Mouse (Mus musculus) brain, embryonic 14.5 days (tissue): ENCODE measurements around the gene Fkbp5. TPM values are rescaled to one million over a fixed set of nuclear protein-coding genes. Genes with fewer than 3 reads are reported as not detected.
"Not testable (repeated sequence)": the region's sequence is repeated elsewhere in the genome, so short reads cannot be mapped to it uniquely, and the experiment has no call there.

ENCODE experiments used
- DNase-seq: peaks from one replicate; pipeline ENCODE4 v3.0.0-alpha.2; 2011; ENCODE audit warnings: low read depth
- CTCF ChIP-seq: fragments of 200-500 bp; IDR thresholded peaks from 2 replicates; pipeline ENCODE4 v1.5.1; 2012; ENCODE audit warnings: inconsistent platforms, mild to moderate bottlenecking, moderate library complexity, borderline replicate concordance; ENCODE audit not compliant: insufficient read depth, insufficient read length; ENCODE audit errors: extremely low read depth
- POLR2A ChIP-seq: fragments of 200-500 bp; IDR thresholded peaks from 2 replicates; pipeline ENCODE4 v1.6.1; 2012; ENCODE audit warnings: mild to moderate bottlenecking, inconsistent platforms, borderline replicate concordance; ENCODE audit not compliant: poor library complexity, insufficient read depth, insufficient read length, severe bottlenecking; ENCODE audit errors: extremely low read depth
- polyA plus RNA-seq: library from polyadenylated mRNA; depleted of rRNA; stranded (reverse); fragments of >200 nt; gene quantifications from 2 replicates; pipeline ENCODE4 v1.2.3, GENCODE M21; 2012

Fkbp5 gene
- polyA plus RNA-seq, 1 experiment, result 34.3 TPM

DNA sequence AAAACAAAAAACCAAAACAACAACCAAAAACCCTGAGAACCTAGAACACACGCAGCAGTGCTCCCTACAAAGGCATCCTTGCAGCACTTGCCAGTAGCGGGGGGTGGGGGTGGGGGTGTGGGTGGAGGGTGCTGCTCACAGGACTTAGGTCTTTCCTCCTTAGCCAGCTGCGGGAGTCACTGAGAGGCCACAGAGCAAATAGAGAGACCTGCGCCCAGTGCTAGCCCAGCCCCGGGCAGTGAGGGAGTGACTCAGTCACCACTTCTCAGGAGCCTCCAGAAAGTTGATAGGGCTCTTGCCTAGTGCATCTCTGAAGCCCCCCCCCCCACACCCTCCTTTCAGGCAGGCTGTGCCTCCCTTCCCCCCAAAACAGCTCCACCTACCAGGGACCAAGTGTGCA lies 148.3 kb downstream of the Fkbp5 start:
- TF ChIP-seq CTCF (no peak), POLR2A (no peak)

DNA sequence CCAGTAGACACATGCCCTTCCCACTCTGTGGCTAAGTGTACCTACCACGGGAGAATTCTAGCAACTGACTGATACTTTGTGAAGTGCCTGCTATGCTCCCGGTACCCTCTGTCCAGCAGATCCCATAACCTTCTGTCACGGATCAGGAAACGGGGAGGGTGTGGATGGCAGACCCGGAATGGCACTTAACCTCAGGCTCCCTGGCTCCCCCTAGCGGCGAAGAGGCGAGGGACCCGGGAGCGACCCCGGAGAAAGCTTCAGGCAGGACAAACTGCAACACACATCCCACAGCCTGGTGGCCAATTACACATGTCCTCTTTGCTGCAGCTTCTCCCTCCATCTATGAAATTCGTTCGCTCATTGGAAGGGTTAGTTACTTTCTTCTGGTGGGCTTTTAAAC lies 148.9 kb downstream of the Fkbp5 start:
- TF ChIP-seq CTCF (peak; percentile 83), POLR2A (no peak)
- DNase-seq, result peak; percentile 66

More for the DNA sequence above, 148.3 kb downstream of the Fkbp5 start:
- DNase-seq, result no peak

DNA sequence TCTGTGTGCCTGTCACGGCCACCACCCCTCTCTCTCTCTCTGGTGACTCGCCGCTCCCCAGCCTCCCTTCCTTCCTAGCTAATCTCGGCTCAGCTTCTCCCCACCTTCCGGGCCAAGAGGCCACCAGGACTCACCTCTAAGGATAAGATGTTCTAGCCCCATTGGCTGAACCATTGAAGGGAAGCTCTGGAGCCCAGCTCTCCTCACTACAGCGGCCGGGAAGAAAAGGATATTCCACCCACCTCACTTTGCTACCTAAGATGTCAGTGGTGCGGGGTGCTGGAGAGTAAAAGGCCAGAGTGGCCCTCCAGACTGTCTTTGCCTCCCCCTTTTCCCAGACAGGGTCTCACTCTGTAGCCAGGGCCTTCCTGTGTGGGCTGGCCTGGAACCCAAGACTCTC lies 152.2 kb downstream of the Fkbp5 start, which contains the start of gene Tulp1:
TSS of gene Tulp1 (minus strand) at position 101 of the 400 bp plus-strand sequence.
- no peak for TF ChIP-seq CTCF
- no peak for TF ChIP-seq POLR2A
- DNase-seq, result no peak

DNA sequence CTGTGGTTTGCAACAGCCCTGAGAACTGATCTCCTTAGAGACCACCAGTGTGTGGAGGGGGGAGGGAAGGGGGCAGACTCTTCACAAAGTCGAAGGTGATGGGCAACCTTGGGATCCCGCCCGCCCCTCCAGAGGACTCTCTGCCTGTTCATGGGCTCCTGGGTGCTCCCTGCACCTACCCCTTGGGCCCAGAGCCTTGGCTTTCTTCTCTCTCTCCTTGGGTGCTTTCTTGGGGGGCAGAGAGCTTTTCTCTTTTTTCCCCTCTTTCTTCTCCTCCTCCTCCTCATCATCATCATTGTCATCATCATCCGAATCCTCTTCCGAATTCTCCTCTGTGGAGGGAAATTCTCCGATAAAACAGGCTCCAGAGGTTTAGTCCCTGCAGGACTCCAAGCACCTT lies 153.8 kb downstream of the Fkbp5 start:
- no peak for DNase-seq
- TF ChIP-seq POLR2A (no peak), CTCF (no peak)

DNA sequence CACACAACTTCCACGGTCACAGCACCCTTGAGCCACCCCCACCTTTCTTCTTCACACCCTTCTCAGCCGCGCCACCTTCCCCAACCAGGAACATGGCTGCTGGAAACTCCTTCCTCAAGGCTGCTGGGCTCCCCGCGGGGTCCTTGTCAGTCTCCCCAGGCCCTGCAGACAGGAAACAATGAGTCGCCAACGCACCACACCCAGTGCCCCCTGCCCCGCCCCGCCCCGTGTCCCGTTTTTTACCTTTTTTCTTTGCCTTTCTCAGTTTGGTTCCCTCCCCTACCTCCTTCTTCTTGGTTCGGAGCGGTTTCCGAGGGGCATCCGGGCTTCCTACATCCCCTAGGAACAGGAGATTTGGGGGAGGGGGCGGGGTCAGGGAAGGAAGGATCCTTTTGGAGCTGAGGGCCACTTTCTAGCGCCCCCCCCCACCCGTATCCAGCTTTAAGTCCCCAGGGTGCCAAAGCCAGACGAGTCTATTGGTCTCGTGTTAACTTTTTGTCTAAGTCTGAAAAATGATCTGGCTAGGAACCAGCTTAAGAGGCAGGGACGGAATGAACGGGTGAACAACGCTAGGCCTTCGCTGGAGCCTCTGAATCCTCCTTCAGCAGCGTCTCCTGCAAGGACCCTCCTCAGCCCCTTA lies 154.6 kb downstream of the Fkbp5 start:
- peak; percentile 25 for DNase-seq
- TF ChIP-seq CTCF (no peak), POLR2A (no peak)

DNA sequence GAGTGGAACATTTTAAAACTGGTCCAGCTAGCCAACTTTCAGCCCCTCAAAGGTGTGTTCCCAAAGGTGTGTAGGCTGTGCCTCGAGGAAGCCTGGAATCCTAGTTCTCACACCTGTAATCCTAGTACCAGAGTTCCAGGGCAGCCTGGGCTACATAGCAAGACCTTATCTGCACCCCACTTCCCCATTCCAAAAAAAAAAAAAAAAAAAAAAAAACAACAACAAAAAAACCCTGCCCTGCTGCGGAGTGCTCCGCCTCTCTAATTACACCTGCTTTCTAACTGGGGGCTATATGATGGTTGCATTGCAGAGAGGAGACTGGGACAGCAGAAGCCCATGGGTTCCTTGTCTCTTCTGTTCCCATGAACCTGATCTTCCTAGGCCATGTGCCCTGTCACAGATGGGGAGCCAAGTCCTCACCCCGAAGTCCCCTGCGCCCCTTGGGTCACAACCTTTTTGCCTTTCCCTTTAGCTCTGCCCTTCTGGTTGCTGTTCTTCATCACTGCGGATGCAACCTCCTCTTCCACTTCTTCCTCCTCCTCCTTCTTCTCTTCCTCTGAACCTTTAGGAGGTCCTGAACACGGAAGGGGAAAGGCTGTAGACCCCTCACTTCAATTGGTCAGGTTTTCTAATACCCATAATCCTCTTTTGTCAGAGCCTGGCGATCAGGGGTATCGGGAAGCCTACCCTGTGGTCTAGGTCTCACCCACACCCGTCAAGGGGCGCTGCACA lies 155.2 kb downstream of the Fkbp5 start:
- no peak for DNase-seq

DNA sequence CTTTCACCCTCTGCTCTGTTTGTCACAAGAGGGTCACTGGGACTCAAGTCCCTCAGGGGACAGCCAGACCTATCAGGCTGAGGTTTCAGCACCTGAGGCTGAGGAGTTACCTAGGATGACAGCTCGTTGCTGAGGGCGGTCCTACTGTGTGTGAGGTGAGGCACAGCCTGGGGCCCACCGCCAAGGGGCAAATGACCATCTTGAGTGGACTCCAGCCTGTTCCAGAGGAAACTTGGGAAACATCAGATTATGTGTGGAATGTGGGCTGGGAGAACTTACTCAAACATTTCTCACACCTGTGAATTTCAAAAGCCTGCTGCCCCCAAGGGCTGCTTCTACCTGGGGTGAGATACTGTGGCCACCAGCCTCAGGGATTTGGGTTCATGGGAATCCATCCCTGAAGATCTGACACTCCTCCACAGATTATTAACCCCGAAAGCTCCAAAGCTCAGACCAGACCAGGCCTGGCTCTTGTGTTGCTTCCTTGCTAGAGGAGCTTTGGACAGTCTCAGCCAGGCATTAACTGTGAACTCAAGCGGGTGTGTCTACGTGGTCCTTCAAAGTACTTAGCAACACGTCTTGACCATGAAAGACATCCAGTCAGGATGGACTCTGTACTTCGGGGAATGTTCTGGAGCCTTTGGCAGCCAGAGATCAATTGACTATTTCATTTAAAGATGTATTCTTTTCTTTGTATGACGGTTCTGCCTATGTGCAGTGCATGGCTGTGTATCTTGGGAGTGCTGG lies 156.6 kb downstream of the Fkbp5 start:
- no peak for DNase-seq
- TF ChIP-seq CTCF (no peak), POLR2A (no peak)

More for the DNA sequence above, 155.2 kb downstream of the Fkbp5 start:
- TF ChIP-seq CTCF, result no peak
- no peak for TF ChIP-seq POLR2A

DNA sequence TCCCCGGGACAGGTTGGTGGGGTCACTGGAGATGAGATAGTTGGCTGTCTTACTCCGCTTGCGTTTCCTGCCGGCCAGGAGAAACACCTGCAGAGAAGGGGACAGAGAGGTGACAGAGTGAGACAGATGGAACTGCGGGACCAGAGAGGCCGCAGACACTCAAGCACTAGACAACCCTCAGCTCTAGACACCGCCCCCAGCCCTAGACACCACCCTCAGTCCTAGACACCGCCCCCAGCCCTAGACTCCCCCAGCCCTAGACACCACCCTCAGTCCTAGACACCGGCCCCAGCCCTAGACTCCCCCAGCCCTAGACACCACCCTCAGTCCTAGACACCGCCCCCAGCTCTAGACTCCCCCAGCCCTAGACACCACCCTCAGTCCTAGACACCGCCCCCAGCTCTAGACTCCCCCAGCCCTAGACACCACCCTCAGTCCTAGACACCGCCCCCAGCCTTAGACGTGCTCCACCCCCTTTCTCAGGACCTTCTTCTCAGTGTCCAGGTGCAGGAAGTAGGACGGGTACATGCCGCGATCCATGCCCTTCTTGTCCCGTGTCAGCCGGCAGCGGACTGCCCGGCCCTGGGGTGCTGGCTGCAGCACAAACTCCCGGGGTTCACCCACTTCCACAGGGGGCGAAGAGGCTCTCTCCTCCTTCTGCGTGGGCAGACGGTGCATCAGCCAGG lies 158.6 kb downstream of the Fkbp5 start:
- DNase-seq, result not testable (repeated sequence)

DNA sequence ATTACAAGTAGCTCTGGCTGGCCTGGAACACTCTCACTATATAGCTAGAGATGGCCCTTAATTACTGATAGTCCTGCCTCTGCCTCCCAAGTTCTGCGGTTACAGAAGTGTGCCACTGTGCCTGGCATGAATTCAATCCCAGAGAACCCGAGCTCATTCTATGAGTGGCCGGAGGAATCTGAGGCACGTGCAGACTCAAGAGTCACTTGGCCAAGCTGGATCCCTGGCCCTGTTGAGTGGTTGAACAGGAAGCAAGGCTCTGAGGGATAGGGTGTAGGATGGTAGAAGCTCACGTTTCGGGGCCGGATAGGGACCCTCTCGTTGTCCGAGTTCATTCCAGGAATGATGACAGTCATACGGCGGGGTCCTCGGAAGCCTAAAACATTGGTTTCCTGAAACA lies 161.5 kb downstream of the Fkbp5 start:
- TF ChIP-seq CTCF, result no peak
- no peak for TF ChIP-seq POLR2A
- no peak for DNase-seq

DNA sequence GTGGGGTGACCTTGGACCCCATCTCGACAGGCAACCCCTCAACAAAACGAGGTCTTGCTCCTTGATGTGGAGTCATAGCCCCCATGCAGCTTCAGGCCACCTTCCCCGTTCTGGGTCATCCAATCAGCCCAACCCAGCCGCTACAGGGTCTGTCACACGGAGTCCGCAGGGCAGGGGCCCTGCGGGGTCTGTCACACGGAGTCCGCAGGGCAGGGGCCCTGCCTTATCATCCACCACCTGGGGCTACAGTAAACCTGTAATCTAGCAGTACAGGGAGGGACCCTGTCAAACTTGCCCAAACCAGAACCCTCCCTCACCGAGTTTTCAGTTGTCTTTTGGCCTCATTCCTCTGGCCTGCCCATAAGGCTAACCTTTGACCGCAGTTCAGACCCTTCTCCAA lies 165.3 kb downstream of the Fkbp5 start:
- TF ChIP-seq CTCF (no peak), POLR2A (no peak)

DNA sequence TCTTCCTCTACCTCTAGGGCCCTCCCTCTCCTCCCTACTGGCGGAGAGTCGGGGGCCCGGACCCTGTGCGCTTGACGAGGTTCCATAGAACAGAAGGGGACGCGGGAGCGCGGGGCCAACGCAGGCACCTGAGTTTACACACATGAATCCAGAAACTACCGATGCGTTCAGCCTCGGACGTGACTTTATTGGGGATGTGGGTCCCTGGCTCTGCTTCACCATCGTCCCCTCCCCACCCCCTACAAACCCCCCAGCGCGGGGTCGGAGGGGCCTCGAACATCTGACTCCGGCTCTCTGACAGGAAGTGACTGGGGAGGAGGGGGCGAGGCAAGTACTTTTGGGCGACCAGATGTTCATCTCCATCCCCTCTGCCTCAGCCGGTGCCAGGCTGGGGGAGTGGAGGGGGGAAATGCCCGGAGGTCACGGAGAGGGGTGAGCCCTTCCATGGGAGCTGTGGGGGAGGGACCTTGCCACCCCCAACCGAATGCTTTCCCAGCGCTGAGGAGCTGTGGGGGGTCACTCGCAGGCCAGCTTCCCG lies 165.9 kb downstream of the Fkbp5 start:
- DNase-seq, result no peak
- TF ChIP-seq CTCF (no peak), POLR2A (no peak)

More for the DNA sequence above, 165.3 kb downstream of the Fkbp5 start:
- no peak for DNase-seq
